Mouse (Mus musculus): Measurements from ENCODE around the gene Zhx3. TPM values are rescaled to one million over a fixed set of nuclear protein-coding genes. Genes with fewer than 3 reads are reported as not detected.

Zhx3 gene
- total RNA-seq, 1 experiment: 1.3 TPM

DNA sequence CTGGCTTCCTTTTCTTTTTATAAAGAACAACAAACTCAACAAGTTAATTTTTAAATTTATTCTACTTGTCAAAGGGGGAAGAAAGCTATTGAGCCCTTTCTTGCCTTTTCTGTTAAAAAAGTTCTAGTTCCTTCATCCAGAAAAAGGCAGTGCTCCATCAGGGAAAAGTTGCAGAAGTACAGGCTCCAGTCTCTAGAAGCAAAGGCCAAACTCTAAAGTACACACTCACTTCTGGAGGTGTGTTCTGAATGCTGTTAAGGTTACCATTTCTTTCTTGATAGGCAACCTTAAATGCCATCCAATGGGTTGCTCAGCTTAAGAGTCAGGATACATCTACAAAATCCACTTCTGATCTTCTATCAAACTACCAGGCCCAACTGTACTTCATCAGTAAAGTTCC lies 83.1 kb downstream of the Zhx3 start:
- TF ChIP-seq CHD2 (IDR thresholded peaks at IDR 0.05; ENCODE audit: low read depth, low read length) (no peak), ZNF384 (IDR thresholded peaks at IDR 0.05; ENCODE audit: low read depth, low read length) (no peak)
- no peaks in the 10 kb centered on the region for H3K36me3 ChIP-seq (ENCODE audit: control insufficient read depth, insufficient read depth, low read length, poor library complexity, severe bottlenecking)
- H3K27ac ChIP-seq (ENCODE audit: insufficient read depth, low read depth, low read length, poor library complexity, severe bottlenecking): no peak overlapping the region
- in situ Hi-C loops (cut with MboI; ENCODE audit: low sequenced_read_pairs in 2 of 2, unreplicated experiment in 2 of 2): no loop called here
- no peaks in the 10 kb centered on the region for H3K9me3 ChIP-seq (ENCODE audit: control insufficient read depth, insufficient read depth, low read depth, low read length)
- H3K4me3 ChIP-seq (ENCODE audit: insufficient read depth in 1 of 2, low read depth in 1 of 2, low read length in 2 of 2, poor library complexity in 1 of 2, severe bottlenecking in 1 of 2): no peak overlapping the region
- no peak overlapping the region for H3K9ac ChIP-seq (ENCODE audit: insufficient read depth, low read depth, low read length, poor library complexity, severe bottlenecking)
- H3K4me1 ChIP-seq (ENCODE audit: control insufficient read depth in 2 of 2, insufficient read depth in 2 of 2, low read length in 2 of 2, poor library complexity in 1 of 2): no peaks in the 10 kb centered on the region
- DNase-seq (ENCODE audit: low read depth, low spot score): no peak

- no peak overlapping the region for H3K27ac ChIP-seq (ENCODE audit: insufficient read depth, low read depth, low read length, poor library complexity, severe bottlenecking)
- no peaks in the 10 kb centered on the region for H3K36me3 ChIP-seq (ENCODE audit: control insufficient read depth, insufficient read depth, low read length, poor library complexity, severe bottlenecking)
- no peak for DNase-seq (ENCODE audit: low read depth, low spot score)
- TF ChIP-seq CHD2 (IDR thresholded peaks at IDR 0.05; ENCODE audit: low read depth, low read length) (no peak), ZNF384 (IDR thresholded peaks at IDR 0.05; ENCODE audit: low read depth, low read length) (no peak), ZC3H11A (IDR thresholded peaks at IDR 0.05; ENCODE audit: borderline replicate concordance, low read depth, low read length) (no peak), MAFK (IDR thresholded peaks at IDR 0.05; ENCODE audit: insufficient read depth, low read depth, low read length) (no peak), HCFC1 (IDR thresholded peaks at IDR 0.05; ENCODE audit: borderline replicate concordance, insufficient read depth, low read length) (no peak)
- H3K9ac ChIP-seq (ENCODE audit: insufficient read depth, low read depth, low read length, poor library complexity, severe bottlenecking): no peak overlapping the region
- no peak overlapping the region for H3K4me3 ChIP-seq (ENCODE audit: insufficient read depth in 1 of 2, low read depth in 1 of 2, low read length in 2 of 2, poor library complexity in 1 of 2, severe bottlenecking in 1 of 2)
- no peaks in the 10 kb centered on the region for H3K4me1 ChIP-seq (ENCODE audit: control insufficient read depth in 2 of 2, insufficient read depth in 2 of 2, low read length in 2 of 2, poor library complexity in 1 of 2)
- no peaks in the 10 kb centered on the region for H3K9me3 ChIP-seq (ENCODE audit: control insufficient read depth, insufficient read depth, low read depth, low read length)
- in situ Hi-C loops (cut with MboI; ENCODE audit: low sequenced_read_pairs in 2 of 2, unreplicated experiment in 2 of 2): no loop called here
Measured at GRCm38 (mm10) chr2:160789046-160789445, 83.8 kb downstream of the Zhx3 start.

GRCm38 (mm10) chr2:160786333-160786732 lies 86.5 kb downstream of the Zhx3 start:
- H3K36me3 ChIP-seq (ENCODE audit: control insufficient read depth, insufficient read depth, low read length, poor library complexity, severe bottlenecking): no peaks in the 10 kb centered on the region
- no peak overlapping the region for H3K4me3 ChIP-seq (ENCODE audit: insufficient read depth in 1 of 2, low read depth in 1 of 2, low read length in 2 of 2, poor library complexity in 1 of 2, severe bottlenecking in 1 of 2)
- DNase-seq (ENCODE audit: low read depth, low spot score): no peak
- no peaks in the 10 kb centered on the region for H3K9me3 ChIP-seq (ENCODE audit: control insufficient read depth, insufficient read depth, low read depth, low read length)
- in situ Hi-C loops (cut with MboI; ENCODE audit: low sequenced_read_pairs in 2 of 2, unreplicated experiment in 2 of 2): no loop called here
- no peak overlapping the region for H3K9ac ChIP-seq (ENCODE audit: insufficient read depth, low read depth, low read length, poor library complexity, severe bottlenecking)
- no peak overlapping the region for H3K27ac ChIP-seq (ENCODE audit: insufficient read depth, low read depth, low read length, poor library complexity, severe bottlenecking)
- H3K4me1 ChIP-seq (ENCODE audit: control insufficient read depth in 2 of 2, insufficient read depth in 2 of 2, low read length in 2 of 2, poor library complexity in 1 of 2): no peaks in the 10 kb centered on the region
- TF ChIP-seq MAFK (IDR thresholded peaks at IDR 0.05; ENCODE audit: insufficient read depth, low read depth, low read length) (no peak), ZNF384 (IDR thresholded peaks at IDR 0.05; ENCODE audit: low read depth, low read length) (no peak), HCFC1 (IDR thresholded peaks at IDR 0.05; ENCODE audit: borderline replicate concordance, insufficient read depth, low read length) (no peak), ZC3H11A (IDR thresholded peaks at IDR 0.05; ENCODE audit: borderline replicate concordance, low read depth, low read length) (no peak), CHD2 (IDR thresholded peaks at IDR 0.05; ENCODE audit: low read depth, low read length) (no peak)

DNA sequence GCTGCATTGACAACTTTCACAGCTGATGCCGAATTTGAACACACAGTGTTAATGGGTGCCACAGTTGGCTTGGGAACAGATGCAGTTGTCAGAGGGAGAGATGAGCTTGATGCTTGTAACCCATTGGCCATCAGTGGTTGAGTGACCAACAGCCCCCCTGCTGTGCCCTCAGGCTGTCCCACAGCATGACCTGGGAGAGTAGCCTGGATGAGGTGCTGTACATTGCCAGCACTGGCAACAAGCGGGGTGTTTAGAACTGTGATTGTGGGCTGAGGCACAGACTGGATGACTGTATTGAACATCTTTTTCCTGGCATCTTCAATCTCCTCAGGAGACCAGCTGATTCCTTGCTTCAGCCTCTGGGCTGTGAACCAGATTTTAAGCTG lies 92.0 kb downstream of the Zhx3 start:
- DNase-seq (ENCODE audit: low read depth, low spot score): no peak
- in situ Hi-C loops (cut with MboI; ENCODE audit: low sequenced_read_pairs in 2 of 2, unreplicated experiment in 2 of 2): no loop called here
- no peak overlapping the region for H3K4me3 ChIP-seq (ENCODE audit: insufficient read depth in 1 of 2, low read depth in 1 of 2, low read length in 2 of 2, poor library complexity in 1 of 2, severe bottlenecking in 1 of 2)

DNA sequence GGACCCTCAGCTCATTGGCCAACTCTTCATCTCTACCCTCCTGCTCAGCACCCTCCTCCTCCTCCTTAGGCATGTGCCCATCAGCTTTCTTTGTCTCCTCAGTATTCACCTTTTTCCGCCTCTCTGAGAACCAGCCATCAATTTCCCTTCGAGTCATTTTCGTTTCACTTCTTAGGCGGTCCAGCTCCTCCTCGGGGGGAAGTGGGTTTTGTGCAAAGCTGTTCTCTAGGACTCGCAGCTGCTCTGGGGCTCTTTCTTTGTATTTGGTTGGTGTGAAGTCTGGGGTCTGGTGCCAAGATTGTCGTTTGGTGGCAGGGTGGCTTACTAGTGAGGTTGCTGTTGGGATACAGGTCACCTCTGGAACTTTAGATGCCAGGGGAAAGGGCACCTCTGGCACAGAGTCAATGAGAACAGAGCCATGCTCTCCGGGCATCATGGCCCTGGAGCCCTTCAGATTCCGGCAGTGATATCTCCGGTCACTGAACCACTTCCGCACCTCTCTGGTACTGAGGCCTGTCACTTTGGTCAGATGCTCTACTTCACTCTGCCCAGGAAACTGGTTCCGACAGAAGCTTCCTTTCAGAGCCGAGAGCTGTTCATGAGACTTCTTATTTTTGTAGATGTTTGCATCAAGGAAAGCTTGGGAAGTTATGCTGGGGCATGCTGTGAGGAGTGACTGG lies 92.5 kb downstream of the Zhx3 start:
- H3K27ac ChIP-seq (ENCODE audit: insufficient read depth, low read depth, low read length, poor library complexity, severe bottlenecking): no peak overlapping the region
- no peaks in the 10 kb centered on the region for H3K4me1 ChIP-seq (ENCODE audit: control insufficient read depth in 2 of 2, insufficient read depth in 2 of 2, low read length in 2 of 2, poor library complexity in 1 of 2)
- DNase-seq (ENCODE audit: low read depth, low spot score): no peak
- in situ Hi-C loops (cut with MboI; ENCODE audit: low sequenced_read_pairs in 2 of 2, unreplicated experiment in 2 of 2): no loop called here
- no peak overlapping the region for H3K9ac ChIP-seq (ENCODE audit: insufficient read depth, low read depth, low read length, poor library complexity, severe bottlenecking)
- no peak overlapping the region for H3K4me3 ChIP-seq (ENCODE audit: insufficient read depth in 1 of 2, low read depth in 1 of 2, low read length in 2 of 2, poor library complexity in 1 of 2, severe bottlenecking in 1 of 2)
- no peaks in the 10 kb centered on the region for H3K36me3 ChIP-seq (ENCODE audit: control insufficient read depth, insufficient read depth, low read length, poor library complexity, severe bottlenecking)
- no peaks in the 10 kb centered on the region for H3K9me3 ChIP-seq (ENCODE audit: control insufficient read depth, insufficient read depth, low read depth, low read length)
- no peak for TF ChIP-seq CHD2 (IDR thresholded peaks at IDR 0.05; ENCODE audit: low read depth, low read length)
- TF ChIP-seq ZC3H11A (IDR thresholded peaks at IDR 0.05; ENCODE audit: borderline replicate concordance, low read depth, low read length): no peak
- no peak for TF ChIP-seq MAFK (IDR thresholded peaks at IDR 0.05; ENCODE audit: insufficient read depth, low read depth, low read length)
- no peak for TF ChIP-seq HCFC1 (IDR thresholded peaks at IDR 0.05; ENCODE audit: borderline replicate concordance, insufficient read depth, low read length)
- TF ChIP-seq ZNF384 (IDR thresholded peaks at IDR 0.05; ENCODE audit: low read depth, low read length): no peak

More for the DNA sequence above, 92.0 kb downstream of the Zhx3 start:
- no peak for TF ChIP-seq ZNF384 (IDR thresholded peaks at IDR 0.05; ENCODE audit: low read depth, low read length)
- no peak for TF ChIP-seq ZC3H11A (IDR thresholded peaks at IDR 0.05; ENCODE audit: borderline replicate concordance, low read depth, low read length)
- TF ChIP-seq MAFK (IDR thresholded peaks at IDR 0.05; ENCODE audit: insufficient read depth, low read depth, low read length): no peak
- TF ChIP-seq HCFC1 (IDR thresholded peaks at IDR 0.05; ENCODE audit: borderline replicate concordance, insufficient read depth, low read length): no peak
- no peak for TF ChIP-seq CHD2 (IDR thresholded peaks at IDR 0.05; ENCODE audit: low read depth, low read length)
- H3K9ac ChIP-seq (ENCODE audit: insufficient read depth, low read depth, low read length, poor library complexity, severe bottlenecking): no peak overlapping the region
- no peaks in the 10 kb centered on the region for H3K4me1 ChIP-seq (ENCODE audit: control insufficient read depth in 2 of 2, insufficient read depth in 2 of 2, low read length in 2 of 2, poor library complexity in 1 of 2)
- no peaks in the 10 kb centered on the region for H3K36me3 ChIP-seq (ENCODE audit: control insufficient read depth, insufficient read depth, low read length, poor library complexity, severe bottlenecking)
- no peak overlapping the region for H3K27ac ChIP-seq (ENCODE audit: insufficient read depth, low read depth, low read length, poor library complexity, severe bottlenecking)
- H3K9me3 ChIP-seq (ENCODE audit: control insufficient read depth, insufficient read depth, low read depth, low read length): no peaks in the 10 kb centered on the region
